Mouse (Mus musculus) E14TG2a.4 (cell line): ENCODE measurements at regions not wholly inside any gene's neighbourhood (a gene's known extent, or its start where the extent isn't known, plus 50 kb on each side); places are given as distances from the start of the nearest gene placed in this dataset.

Experiments used
- H3K27me3 ChIP-seq: 2 replicates; pipeline ENCODE4 v1.6.1; 2014; ENCODE audit warnings: low read length, control low read depth; ENCODE audit not compliant: insufficient read depth
- H3K36me3 ChIP-seq: 2 replicates; pipeline ENCODE4 v1.6.1; 2014; ENCODE audit warnings: low read length, control low read depth; ENCODE audit not compliant: insufficient read depth
- H3K4me1 ChIP-seq: replicated peaks from 2 replicates; pipeline ENCODE4 v1.6.1; 2014; ENCODE audit warnings: low read depth, low read length, control low read depth
- H3K4me3 ChIP-seq: replicated peaks from 2 replicates; pipeline ENCODE4 v1.5.1; 2014; ENCODE audit warnings: mild to moderate bottlenecking, low read length
- H3K9me3 ChIP-seq: 2 replicates; pipeline ENCODE4 v1.6.1; 2014; ENCODE audit warnings: low read length, control low read depth
- CTCF ChIP-seq: conservative IDR thresholded peaks from 2 replicates; pipeline ENCODE4 v1.5.1; 2014; ENCODE audit warnings: low read length
- NANOG ChIP-seq: IDR thresholded peaks from 2 replicates; pipeline ENCODE4 v1.6.1; 2014; ENCODE audit warnings: borderline replicate concordance, low read length, mixed read lengths
- POU5F1 ChIP-seq: IDR thresholded peaks from 2 replicates; pipeline ENCODE4 v1.6.1; 2014; ENCODE audit warnings: low read length, borderline replicate concordance

GRCm38 (mm10) chr13:97573601-97574000 is 186.8 kb downstream of the Gm10260 start:
- Histone ChIP-seq H3K4me3 (no peak overlapping the region), H3K9me3 (no peaks in the 10 kb centered on the region), H3K4me1 (peaks cover 76% of the 10 kb centered on the region), H3K27me3 (no peaks in the 10 kb centered on the region), H3K36me3 (no peaks in the 10 kb centered on the region)
- TF ChIP-seq POU5F1: no peak
- no peak for TF ChIP-seq CTCF
- no peak for TF ChIP-seq NANOG

GRCm38 (mm10) chr13:97572352-97572751 is 188.1 kb downstream of the Gm10260 start:
- TF ChIP-seq NANOG (no peak), CTCF (no peak), POU5F1 (no peak)
- Histone ChIP-seq H3K4me3 (no peak overlapping the region), H3K27me3 (no peaks in the 10 kb centered on the region), H3K36me3 (no peaks in the 10 kb centered on the region), H3K4me1 (peaks cover 66% of the 10 kb centered on the region), H3K9me3 (no peaks in the 10 kb centered on the region)

- no peak overlapping the region for H3K4me3 ChIP-seq
- H3K36me3 ChIP-seq: no peaks in the 10 kb centered on the region
- no peaks in the 10 kb centered on the region for H3K27me3 ChIP-seq
- TF ChIP-seq NANOG (no peak), CTCF (no peak), POU5F1 (no peak)
- H3K4me1 ChIP-seq: peaks cover 53% of the 10 kb centered on the region
- no peaks in the 10 kb centered on the region for H3K9me3 ChIP-seq
Measured at GRCm38 (mm10) chr13:97570009-97570408, 190.4 kb downstream of the Gm10260 start.

- H3K9me3 ChIP-seq: no peaks in the 10 kb centered on the region
- H3K27me3 ChIP-seq: no peaks in the 10 kb centered on the region
- H3K4me1 ChIP-seq: peaks cover 29% of the 10 kb centered on the region
- H3K4me3 ChIP-seq: no peak overlapping the region
- TF ChIP-seq POU5F1: no peak
- TF ChIP-seq NANOG: no peak
- no peak for TF ChIP-seq CTCF
- H3K36me3 ChIP-seq: no peaks in the 10 kb centered on the region
Measured at GRCm38 (mm10) chr13:97567632-97568031, 192.8 kb downstream of the Gm10260 start.

GRCm38 (mm10) chr13:97566071-97566470 is 194.4 kb downstream of the Gm10260 start:
- Histone ChIP-seq H3K4me3 (no peak overlapping the region), H3K27me3 (no peaks in the 10 kb centered on the region), H3K36me3 (no peaks in the 10 kb centered on the region), H3K9me3 (no peaks in the 10 kb centered on the region), H3K4me1 (peaks cover 17% of the 10 kb centered on the region)
- TF ChIP-seq NANOG (no peak), CTCF (no peak), POU5F1 (no peak)

- Histone ChIP-seq H3K9me3 (peaks cover 18% of the 10 kb centered on the region), H3K4me1 (peaks cover 7% of the 10 kb centered on the region; the same call in 1 of the 2 replicates), H3K27me3 (no peaks in the 10 kb centered on the region), H3K36me3 (no peaks in the 10 kb centered on the region), H3K4me3 (no peak overlapping the region)
- TF ChIP-seq POU5F1 (0 out of 2 replicates have a peak, but pooled peaks have one; percentile 59), CTCF (no peak)
Measured at GRCm38 (mm10) chr13:97562241-97562640, 198.2 kb downstream of the Gm10260 start.

- TF ChIP-seq NANOG: no peak
- TF ChIP-seq CTCF: no peak
- no peak for TF ChIP-seq POU5F1
- Histone ChIP-seq H3K36me3 (no peaks in the 10 kb centered on the region), H3K9me3 (peaks cover 20% of the 10 kb centered on the region), H3K27me3 (no peaks in the 10 kb centered on the region), H3K4me1 (peaks cover 6% of the 10 kb centered on the region), H3K4me3 (no peak overlapping the region)
Measured at GRCm38 (mm10) chr13:97560789-97561188, 199.6 kb downstream of the Gm10260 start.

- H3K9me3 ChIP-seq: peaks cover 20% of the 10 kb centered on the region
- H3K4me1 ChIP-seq: peaks cover 10% of the 10 kb centered on the region
- no peaks in the 10 kb centered on the region for H3K36me3 ChIP-seq
- TF ChIP-seq POU5F1: no peak
- TF ChIP-seq NANOG: no peak
- no peak for TF ChIP-seq CTCF
- H3K27me3 ChIP-seq: no peaks in the 10 kb centered on the region
- no peak overlapping the region for H3K4me3 ChIP-seq
Measured at GRCm38 (mm10) chr13:97559611-97560385, 200.6 kb downstream of the Gm10260 start.
